Mouse (Mus musculus) layer of hippocampus, adult 18-20 months (tissue): Measurements from ENCODE around the gene Btbd11. TPM values are rescaled to one million over a fixed set of nuclear protein-coding genes. Genes with fewer than 3 reads are reported as not detected.

Experiments used
- DNase-seq, 2 experiments: peaks; one replicate each; pipeline ENCODE4 v3.0.0; 2022; ENCODE audit warnings: low spot score in 2 of 2
- total RNA-seq, 2 experiments: library from RNA; stranded (reverse); gene quantifications; 2 replicates each; pipeline ENCODE4 v1.2.3; 2021

Gene Btbd11
- total RNA-seq, 2 experiments from 2014 or later: 18.3 to 23.0 TPM

DNA sequence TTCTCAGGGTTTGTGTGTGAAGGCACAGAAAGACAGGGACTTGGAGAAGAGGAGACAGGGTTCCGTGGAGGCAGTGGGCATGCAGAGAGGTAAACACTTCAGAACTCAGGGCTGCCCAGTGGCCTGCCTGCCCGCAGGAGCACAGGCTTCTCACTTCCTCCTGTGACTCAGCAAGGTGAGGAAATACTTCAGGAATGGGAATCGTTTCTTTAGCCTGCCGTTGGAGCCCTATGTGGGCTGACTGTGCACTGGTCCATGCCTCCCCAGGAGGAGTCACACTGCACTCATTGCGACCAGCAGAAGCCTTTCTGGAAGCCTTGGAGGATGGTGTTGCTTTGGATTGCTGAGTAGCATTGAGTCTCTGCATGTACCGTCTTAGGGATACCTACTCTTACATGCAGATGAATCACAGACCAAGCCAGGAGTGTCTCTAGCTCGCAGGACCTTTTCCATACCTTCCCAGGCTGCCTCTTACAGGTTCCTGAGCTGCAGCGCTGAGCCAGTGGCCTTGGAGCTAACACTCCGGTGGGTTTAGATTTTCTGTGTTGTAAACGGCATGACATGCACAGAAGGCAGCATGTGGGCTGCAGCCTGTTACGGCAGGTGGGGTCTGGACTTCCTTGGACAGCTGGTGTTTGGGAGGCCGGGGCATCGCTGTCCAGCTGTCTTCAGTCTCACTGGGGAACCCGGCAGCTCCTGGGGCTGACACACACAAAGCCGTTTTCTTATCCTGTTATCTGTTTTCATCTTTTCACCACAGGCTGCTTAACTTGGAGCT is 34.4 kb downstream of the Btbd11 start:
- no peak for DNase-seq

DNA sequence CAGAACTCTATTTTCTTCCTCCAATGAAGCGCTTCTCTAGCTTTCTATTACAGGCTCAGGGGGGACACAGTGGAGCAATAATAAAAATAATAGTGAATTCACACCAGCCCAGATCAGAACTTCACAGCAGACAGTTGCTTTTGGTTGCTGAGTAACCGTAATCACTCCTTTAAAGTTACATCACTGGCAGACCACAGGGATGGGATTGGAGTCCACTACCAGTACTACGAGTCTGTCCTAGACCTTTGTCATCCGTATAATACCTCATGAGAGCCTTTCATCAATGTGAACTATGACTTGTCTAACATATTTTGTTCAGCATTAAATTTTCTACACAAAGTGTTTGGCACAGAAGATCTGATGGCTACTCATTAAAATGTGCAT is 35.0 kb downstream of the Btbd11 start:
- no peak for DNase-seq

DNA sequence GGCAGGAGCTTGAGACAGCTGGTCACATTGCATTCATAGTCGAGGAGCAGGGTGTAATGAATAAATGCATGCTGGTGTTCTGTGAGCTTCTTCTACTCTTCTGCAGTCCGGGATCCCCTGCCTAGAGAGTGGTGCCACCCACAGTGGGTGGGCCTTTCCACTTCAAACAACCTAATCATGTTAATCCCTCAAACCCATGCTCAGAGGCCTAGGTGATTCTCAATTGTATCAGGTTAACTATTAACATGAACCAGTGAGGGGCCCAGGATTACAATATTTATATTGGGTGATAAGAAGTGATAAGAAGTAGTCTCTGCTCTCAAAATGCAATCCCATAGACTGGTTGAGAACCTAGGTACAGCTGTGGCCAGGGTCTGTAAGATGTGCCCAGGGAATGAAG is 39.1 kb downstream of the Btbd11 start:
- DNase-seq: no peak

DNA sequence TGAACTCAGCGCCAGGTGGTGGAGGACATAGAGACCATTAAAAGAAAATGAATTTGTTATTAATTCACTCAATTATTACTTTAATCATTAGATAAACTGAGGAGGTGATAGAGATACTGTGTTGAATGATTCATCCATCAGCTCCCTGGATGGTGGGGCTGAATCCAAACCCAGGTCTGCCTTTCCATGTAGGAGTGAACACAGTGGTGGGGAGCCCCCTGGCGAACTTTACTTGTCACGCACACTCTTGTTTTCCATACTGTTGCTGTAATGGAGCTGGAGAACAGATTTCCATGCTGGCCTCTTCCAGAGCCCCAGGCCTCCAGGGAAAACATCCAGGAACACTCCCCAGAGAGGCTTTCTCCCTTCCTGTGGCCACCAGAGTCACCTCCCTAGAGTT is 50.6 kb downstream of the Btbd11 start:
- no peak for DNase-seq

DNA sequence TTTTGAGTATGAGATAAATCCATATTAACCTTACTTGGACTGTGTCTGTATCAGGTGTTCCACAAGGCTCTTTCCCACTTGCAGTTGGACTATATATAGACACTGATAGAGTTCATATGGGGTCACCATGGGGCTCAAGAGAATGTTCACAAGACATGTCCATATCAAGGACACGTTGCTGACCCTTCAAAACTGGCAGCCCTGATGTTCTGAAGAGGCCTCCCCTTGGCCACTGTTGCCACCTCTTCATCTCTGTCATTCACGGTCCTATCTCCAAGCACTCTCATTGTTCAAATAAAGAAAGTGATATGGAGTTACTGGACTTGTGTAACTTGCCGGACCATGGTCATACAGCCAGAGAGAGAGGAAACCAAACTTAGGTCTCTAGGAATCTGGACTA is 56.8 kb downstream of the Btbd11 start:
- no peak for DNase-seq

DNA sequence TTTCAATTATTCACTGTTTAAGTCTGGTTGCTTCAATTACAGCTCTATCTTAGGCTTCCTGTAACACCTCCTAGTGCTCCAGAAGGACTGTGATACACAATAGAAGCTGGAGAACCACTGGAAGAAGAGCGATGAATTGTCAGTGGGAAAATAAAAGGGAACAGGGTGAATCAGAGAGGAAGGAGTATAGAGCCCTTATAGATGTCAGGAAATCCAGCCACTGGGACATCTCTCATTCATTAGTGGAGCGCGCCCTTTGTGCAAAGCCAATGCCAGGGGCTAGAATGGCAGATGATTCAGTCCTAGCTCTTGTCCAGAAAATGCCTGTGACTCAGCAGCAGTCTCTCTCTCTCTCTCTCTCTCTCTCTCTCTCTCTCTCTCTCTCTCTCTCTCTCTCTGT is 59.3 kb downstream of the Btbd11 start:
- no peak for DNase-seq

DNA sequence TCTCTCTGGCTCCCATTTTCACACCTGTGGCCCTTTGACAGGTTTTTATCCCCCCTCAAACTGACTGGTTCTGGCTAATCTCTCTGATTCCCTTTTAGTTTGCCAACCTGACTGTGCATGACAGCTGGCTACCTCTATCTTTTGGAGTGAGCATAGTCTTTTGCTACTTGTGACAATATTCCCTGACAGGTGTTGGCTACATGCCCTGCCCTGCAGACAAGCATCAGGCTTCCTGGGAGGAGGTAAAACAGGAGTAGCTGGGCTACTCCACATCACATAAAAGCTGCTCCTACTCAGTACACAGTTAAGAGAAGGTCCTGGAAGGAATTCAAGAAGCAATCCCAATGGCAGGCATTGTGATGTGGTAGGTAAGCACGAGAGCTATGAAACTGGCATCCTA is 60.1 kb downstream of the Btbd11 start:
- no peak for DNase-seq

DNA sequence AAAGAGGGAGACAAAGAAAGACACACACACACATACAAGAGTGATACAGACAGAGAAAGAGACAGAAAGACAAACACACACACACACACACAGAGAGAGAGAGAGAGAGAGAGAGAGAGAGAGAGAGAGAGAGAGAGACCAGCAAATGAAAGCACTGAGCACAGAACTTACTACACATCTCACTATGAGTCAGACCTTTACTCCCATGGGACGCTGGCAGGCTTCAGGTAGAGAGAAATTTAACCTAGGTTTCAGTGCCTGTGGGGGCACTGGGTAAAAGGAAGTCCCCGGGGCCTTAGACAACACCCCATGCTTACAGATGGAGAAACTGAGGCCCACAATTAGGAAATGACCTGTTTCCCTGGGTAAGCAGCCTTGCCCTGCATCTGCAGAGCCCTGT is 61.3 kb downstream of the Btbd11 start:
- no peak for DNase-seq

DNA sequence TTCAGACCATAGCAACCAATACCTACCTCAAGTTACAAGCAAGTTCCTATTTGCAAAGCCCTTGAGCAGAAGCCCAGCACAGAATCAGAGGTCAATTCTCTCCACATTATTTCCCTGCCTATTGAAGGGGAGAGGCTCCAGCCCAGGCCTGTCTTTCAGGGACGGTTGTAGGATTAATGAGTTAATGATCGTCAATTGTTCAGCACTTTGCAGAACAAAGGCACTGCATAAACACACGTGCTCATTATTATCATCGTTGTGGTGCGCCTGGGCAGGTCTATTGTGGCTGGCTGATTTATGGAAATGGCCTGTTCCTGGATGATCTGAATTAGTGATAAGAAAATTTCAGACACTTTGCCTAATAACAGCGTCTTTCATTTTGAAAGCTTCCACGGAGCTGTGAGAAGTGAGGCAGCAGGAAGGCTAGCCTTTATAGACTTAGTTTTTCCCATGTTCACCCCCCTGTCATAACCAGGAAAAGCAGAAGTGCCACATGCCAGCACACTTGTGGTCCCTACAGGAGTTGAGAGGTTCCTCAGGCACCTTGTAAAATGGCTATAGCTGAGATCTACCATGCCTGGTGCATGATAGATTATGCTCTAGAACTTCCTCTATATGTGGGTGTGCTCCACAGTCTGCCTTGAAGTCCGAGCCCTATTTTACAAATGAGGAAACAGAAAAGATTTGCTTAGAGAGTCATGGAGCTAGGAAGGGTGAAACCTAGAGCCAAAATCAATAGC is 65.2 kb downstream of the Btbd11 start:
- no peak for DNase-seq

DNA sequence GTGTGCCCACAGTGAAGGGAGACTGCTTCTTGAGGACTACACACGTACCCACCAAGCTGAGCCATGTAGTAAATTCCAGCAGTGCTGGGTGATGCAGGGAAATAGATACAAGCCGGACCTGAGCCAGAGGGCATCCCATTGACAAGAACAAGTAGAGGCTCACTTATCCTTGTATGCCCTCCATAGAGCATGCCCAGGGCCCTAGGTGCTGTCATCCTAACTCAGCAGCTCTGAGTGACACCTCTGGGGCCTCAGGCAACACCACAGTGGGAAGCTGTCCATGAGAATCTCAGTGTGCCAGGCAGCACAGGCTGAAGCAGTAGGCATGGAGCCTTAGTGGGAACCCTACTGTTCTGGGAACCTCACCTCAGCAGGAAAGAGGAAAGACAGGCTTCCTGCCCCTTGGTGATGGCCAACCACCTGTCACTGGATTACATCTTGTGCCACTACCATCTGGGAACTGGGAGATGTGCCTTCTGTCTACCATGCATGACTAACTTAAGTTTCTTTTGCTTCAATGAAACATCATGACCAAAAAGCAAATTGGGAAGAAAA is 66.7 kb downstream of the Btbd11 start:
- no peak for DNase-seq

DNA sequence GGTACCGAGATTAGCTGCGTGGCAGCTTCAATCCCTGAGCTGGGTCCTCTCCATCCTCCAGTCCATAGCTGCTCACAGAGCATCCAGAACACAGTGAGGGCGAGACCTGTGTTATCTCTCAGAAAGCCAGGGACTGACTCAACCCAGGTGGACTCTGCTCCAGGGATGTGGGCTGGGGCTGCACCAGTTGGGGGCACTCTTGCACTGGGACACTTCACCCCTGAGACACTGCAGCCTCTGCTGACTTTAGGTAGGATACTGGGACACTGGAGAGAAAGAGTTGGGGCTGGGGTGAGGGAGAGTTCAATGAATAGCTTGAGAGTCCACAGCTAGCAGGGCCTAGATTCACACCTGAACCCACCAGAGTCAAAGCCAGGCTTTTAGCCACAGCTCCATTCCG is 69.4 kb downstream of the Btbd11 start:
- no peak for DNase-seq

DNA sequence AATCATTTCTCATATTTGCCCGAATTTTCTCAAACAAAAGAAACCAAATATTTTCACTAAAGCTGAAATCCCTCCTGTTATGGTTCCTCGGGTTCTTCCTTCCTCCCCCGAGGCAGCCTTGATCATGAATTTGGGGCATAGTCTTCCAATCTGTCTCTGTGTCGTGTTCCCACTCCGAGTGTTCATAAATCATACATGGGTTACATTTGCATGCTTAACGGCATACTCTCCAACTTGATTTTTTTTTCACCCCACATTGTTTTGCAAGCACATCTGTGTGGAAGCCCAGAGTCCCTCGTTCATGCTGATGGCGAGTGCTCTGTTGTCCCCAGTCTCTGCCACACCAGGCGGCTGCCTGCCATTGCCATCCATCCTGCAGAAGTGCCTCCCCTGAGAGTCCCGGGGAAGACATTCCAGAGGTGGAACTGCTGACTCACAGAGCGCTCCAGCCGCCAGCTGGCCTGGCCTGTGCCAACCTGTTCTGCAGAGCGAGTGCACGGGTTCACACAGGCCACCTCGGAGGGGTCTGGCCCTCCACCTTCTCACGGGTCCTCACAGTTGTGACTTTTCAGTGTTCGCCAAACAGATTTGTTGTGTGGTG is 72.2 kb downstream of the Btbd11 start:
- peak; percentile 28 to 30 for DNase-seq

DNA sequence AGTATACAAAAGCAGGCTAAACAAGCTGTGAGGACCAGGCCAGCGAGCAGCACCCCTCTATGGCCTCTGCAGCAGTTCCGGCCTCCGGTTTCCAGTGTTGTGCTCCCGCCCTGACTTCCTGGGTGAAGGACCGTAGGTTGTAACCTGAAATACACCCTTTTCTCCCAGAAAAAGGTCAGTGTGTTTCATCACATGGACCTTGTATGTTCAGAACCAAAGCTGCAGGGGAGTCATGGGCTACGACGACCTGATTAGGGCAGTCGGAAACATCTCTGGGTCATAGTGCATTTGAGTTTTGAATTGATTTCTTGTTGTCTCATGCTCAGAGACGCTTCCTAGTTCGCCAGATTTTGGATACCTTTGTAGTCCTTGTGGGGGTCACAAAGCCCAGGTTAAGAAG is 74.1 kb downstream of the Btbd11 start:
- DNase-seq: no peak

DNA sequence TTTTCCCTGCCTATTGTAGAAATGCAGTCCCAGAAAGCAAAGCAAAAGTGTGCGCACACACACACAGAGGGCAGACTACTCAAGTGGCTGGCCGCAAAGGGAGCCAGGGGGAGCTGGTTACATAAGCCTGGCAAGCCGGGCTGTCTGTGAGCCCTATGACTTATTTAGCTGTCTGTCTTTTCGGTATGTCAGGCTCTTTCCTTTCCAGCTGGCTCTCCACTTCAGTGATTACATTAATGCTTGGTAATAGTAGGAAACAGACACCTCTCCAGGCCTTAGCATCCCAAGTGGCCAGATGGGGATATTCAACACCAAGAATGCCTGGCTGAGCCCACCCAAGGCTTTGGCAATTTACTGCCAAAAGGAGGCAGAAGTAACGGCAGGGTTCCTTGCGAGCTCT is 77.5 kb downstream of the Btbd11 start:
- no peak for DNase-seq

DNA sequence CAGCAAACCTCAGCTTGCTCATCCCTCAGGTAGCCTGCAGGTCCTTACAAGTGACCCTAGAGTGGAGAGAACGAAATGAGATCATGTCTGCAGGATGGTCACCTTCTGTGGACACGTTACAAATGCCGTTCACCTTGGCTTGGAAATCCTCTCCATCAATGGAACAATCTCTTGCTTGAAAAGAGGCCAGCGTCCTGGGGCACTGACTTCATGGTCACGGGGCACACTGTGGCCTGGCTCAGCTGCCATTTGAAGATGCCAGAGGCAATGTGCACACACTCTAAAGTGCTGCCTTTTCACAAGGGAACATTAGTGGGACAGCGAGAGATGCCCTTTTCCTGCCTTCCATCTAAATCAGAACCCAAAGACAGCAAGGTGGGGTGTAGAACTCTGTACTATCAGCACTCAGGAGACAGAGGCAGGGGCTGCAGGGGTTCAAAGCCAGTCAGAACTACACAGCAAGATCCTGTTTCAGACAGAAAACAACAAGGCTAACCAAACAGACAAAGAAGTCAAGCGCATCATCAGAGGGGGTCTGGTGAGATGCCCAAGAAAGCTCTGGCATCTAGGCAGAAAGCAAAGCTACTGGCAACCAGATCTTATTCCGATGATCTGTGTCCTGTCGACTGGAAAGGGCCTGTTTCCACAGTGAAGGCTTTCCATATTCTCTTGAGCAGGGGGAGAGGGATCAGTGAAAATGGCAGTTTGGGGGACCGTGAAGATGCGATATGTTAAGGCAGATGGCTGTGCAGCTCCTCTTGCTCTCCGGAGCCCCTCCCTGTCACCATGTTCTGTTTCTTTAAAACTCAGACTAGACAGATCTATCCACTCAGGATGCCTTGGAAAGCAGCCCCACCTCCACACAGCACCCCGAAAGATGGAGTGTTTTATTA is 79.1 kb downstream of the Btbd11 start:
- no peak for DNase-seq

DNA sequence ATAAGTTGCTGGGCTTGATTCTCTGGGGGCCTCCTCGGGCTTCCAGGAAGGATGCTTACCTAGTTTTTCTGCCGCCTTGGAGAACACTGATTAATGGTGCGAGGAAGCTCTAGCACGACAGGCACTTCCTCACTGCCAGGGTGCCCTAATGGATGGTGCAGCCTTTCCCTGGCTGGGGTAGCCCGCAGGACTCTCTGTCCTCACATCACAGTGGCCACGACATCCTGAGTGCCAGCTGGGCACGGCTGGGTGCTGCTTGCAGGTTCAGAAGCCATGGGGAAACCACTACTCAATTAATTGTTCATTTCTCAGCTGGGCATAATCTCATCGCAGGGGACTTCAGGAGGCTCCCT is 79.8 kb downstream of the Btbd11 start:
- no peak for DNase-seq

DNA sequence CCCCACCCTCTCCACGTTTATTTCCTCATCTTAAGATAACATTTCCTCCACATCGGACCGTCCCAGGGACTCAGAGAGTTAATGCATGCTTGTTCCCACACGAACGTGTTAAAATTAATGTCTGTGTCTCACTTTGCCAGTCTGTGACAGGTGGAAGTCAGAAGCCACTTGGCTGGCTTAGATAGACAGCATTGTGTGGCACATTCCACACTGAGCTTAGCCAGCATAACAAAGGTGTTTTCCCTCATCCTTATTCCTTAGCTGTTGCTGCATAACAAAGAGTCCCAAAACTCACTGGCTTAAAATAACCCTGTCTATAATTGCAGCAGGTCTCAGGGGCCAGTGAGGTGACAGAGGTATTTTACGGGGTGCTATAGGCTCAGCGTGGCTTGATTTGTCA is 80.8 kb downstream of the Btbd11 start:
- DNase-seq: no peak

DNA sequence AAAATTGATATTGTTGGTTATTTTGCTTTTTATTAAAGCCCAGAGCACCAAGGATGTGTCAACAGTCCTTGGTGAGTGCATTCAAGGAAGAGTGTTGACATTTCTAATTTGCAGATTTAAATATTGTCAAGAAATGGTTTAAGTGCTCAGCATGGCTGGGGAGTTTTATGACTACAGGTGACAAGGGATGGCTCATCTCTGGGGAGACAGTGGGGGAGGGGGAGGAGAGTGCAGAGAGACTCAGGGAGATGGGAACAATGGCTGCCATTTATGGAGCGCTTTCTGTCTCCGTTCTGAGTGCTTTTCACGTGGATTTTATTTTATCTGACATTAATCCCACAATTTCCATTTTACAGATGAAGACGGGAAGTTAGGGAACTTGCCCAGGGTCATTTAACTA is 81.9 kb downstream of the Btbd11 start:
- no peak for DNase-seq

DNA sequence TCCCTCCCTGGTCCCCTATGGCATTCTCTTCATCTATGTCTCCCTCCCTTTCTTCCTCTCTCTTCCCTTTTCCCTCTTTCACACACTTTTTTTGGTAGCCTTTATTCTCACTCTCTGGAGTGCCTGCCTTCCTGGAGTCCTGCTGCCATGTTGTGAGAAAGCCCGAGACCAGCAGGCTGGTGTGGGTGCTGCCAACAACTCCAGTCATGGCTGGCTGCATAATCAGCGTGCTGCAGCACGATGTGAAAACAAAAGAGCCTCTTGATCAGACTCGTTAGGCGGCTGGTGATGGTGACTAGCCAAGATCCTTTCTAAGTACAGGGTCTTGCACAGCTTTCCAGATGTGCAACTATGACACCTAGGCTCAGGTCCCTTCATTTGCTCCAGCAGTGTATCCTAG is 82.7 kb downstream of the Btbd11 start:
- DNase-seq: peak in 1 of 2 experiments; percentile 11

DNA sequence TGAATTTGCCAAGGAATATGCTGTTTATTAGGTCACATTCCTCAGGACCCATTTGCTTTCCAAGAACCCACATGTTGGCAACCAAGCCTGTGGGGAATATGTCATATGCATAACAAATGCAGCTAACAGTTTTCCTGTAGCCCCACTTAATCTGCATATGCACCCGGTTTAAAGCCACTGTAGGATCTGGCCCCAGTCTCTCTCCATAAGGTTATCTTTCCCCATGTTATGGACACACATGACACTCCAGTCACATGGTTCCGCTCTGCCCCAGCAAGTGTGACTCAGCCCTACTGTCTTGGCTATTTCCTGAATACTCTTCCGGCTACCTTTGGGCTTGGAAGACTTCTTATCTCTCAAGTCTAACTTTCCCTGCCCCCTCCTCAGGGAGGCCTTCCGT is 86.7 kb downstream of the Btbd11 start:
- DNase-seq: no peak

DNA sequence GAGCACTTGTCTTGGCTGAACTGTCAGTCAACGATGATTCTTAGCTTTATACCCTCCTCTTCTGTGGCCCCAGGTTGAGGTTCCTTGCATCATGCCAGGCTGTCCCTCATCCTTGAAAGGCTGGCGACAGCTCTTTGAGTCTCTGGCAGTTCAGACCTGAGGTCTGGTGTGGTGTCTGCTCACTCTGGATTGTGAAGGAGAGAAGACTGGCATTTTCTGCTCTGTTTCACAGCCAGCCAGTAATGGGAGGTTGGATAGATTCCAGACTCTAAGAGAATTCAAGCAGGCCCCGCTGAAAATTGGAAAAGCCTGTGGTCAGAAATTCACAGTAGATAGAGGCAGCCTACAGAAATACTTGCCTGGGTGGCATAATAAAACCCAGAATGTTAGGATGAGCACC is 87.3 kb downstream of the Btbd11 start:
- peak in 1 of 2 experiments; percentile 11 for DNase-seq
